Mouse (Mus musculus) gonadal fat pad, adult 2 months (tissue): Measurements from ENCODE around the gene Caly. TPM values are rescaled to one million over a fixed set of nuclear protein-coding genes. Genes with fewer than 3 reads are reported as not detected.

ENCODE experiments used
- DNase-seq: peaks from one replicate; pipeline ENCODE4 v3.0.0-alpha.2; 2012; ENCODE audit warnings: low read depth
- polyA plus RNA-seq: library from polyadenylated mRNA; depleted of rRNA; stranded (reverse); fragments of >200 nt; gene quantifications from 2 replicates; pipeline ENCODE4 v1.2.3, GENCODE M21; 2012; rRNA removed

Caly gene
- polyA plus RNA-seq, 1 experiment: 0.19 TPM

DNA sequence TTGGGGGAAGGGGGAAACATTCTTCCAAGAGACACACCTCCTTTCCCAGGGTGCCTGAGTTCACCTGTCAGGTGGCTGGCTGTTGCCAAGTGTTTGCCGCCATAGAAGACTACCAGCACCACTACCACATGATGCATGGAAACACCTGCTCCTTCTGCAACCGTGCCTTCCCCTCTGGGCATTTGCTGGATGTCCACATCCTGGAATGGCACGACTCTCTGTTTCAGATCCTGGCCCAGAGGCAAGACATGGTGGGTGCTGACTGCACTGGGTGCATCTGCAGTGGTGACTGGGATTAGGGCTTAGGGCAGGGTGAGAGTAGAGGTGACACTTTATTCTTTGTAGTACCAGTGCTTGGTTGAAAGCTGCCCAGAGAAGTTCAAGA lies 45.2 kb downstream of the Caly start:
- DNase-seq: no peak

DNA sequence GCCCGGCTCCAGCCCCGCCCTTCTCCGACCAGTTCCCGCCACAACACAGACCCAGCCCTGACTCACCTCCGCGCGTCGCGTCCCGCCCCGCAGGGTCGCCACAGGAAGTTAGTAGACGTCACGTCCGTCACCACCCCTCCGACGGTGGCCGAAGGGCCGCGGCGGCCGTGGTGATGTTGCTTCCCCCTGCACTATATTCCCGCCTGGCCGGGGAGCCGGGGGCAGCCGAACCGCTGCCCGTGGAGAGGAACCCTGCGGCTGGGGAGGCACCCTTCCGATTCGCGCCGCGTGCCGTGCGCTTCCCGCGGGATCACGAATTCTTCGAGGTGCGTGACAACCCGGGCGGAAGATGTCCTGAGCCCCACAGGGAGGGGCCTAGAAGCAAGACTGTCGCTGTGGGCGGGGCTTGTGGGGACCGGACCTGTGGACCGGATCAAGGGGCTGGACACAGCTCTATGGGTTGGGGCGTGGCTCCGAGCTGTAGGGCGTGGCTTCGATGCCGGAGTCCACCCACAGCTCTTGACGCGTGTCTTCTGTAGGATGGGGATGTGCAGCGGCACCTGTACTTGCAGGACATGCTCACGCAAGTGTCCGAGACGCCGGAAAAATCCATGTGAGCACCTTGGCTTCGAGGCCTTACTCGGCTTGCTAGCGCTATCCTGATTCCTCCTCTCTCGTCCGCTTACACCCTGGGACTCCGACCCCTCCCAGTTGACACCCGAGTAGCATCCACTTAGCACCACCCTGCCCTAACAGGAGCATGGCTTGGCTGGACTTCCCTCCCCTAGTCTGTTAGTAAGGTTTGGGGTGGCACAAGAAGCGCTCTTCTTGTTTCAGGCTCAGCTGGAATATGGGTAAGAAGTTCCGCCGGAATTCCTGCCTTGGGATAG lies 45.8 kb downstream of the Caly start, which contains the start of the genes Zfp511 and Tubgcp2:
TSS of gene Zfp511 (plus strand) at position 111 of the 890 bp plus-strand sequence.
TSS of gene Tubgcp2 (minus strand) at position 389 of the 890 bp plus-strand sequence.
- peak; percentile 79 for DNase-seq

DNA sequence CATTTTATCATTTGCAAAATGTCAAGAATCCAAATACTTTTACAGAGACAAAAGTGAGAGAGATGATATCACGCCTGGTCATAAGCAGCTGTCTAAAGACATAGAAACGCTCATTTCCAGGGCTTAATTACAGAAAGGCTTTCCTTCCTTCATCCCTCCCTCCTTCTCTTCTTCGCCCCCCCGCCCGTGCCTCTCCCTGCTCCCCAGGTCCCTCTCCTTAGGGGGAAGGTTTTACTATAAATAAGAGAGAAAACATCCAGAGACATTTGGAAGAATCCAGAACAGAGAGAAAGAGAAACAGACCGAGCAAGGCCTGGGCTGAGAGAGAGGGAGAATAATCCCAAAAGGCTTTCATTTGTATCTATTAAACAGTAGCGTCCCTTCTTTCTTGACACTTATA lies 46.9 kb downstream of the Caly start:
- DNase-seq: no peak

DNA sequence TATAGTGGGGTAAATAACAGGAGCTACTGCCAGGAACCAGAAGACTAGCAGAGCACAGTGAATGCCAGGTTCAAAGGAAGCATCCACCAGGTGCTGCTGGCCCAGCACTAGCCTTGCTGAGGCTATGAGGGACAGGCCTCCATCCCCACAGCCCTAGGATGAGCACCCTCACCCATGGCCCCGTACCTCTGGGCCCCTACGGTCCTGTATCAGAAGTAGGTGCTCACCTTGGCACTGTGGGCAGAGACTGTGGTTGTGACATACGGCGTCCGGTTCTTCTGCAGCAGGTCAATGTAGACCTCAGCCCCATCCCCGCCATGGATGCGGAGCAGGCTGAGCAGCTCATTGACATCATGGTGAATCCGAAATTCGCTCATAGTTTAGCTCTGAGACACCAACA lies 49.0 kb downstream of the Caly start:
- DNase-seq: no peak

DNA sequence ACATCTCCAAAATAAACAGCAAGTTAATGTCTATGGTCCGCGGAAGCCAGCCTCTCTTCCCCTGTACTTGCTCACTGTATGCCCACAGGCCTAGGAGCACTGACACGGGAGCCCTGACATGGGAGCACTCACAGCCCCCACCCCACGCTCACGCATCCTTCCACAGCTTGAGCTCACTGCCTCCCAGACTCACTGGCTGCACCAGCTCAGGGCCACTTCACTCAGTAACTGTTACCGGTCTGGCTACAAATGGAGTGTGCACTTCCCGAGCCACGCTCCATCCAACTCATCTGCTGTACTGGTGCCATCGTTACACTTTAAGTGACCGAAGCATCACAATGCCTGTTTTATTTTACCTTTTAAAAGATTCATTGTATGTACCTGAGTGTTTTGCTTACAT lies 50.0 kb downstream of the Caly start:
- no peak for DNase-seq

DNA sequence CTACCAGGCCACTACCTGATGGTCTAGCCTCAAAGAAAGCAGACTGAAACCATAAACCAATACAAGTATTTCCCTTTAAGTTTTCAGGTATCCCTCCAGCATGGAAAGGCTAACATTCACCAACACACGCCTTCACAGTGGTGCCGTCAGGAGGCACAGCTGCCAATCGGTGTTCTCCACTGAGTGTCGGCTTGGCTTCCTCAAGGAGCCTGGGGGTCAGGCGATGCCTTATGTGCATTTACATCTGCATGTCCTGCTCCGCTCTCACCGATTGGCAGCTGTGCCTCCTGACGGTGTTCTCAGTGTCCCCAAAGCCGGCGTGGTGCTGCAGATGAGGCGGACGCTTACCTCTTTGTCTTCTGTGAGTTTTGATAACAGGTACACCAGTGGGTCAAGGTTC lies 50.6 kb downstream of the Caly start:
- no peak for DNase-seq

Other genes starting within 250 kb of the Caly start
- gene Adgra1, start 248.4 kb downstream of the Caly start, polyA plus RNA-seq: 0.30 and 0.49 TPM in 2 replicates
- gene Kndc1, start 187.9 kb downstream of the Caly start, polyA plus RNA-seq: 0.80 and 1.5 TPM in 2 replicates
- gene Utf1, start 138.8 kb downstream of the Caly start, polyA plus RNA-seq: 0.16 TPM in 1 of 2 replicates, not detected in the other
- 1.5 and 2.0 TPM in 2 replicates for gene 6430531B16Rik, start 103.8 kb downstream of the Caly start, polyA plus RNA-seq
- gene Adam8, start 90.0 kb downstream of the Caly start, polyA plus RNA-seq: 7.1 and 8.8 TPM in 2 replicates
- gene Zfp511, start 46.2 kb downstream of the Caly start, polyA plus RNA-seq: 46.2 and 50.7 TPM in 2 replicates
- gene Tubgcp2, start 45.9 kb downstream of the Caly start, polyA plus RNA-seq: 24.7 and 25.9 TPM in 2 replicates
- gene Msx3, start 33.5 kb downstream of the Caly start, polyA plus RNA-seq: 0.09 TPM in 1 of 2 replicates, not detected in the other
- gene Prap1, start 10.8 kb upstream of the Caly start, polyA plus RNA-seq: not detected in 2 replicates
- gene Fuom, start 19.9 kb upstream of the Caly start, polyA plus RNA-seq: 33.3 and 37.9 TPM in 2 replicates
- gene Paox, start 33.3 kb upstream of the Caly start, polyA plus RNA-seq: 16.0 and 18.0 TPM in 2 replicates
- 190 and 200 TPM in 2 replicates for gene Echs1, start 33.9 kb upstream of the Caly start, polyA plus RNA-seq
- 28.9 and 56.7 TPM in 2 replicates for gene Mtg1, start 55.0 kb upstream of the Caly start, polyA plus RNA-seq
- 0.70 and 0.72 TPM in 2 replicates for gene Sprn, start 72.3 kb upstream of the Caly start, polyA plus RNA-seq
- not detected in 2 replicates for gene Olfr522, start 82.2 kb upstream of the Caly start, polyA plus RNA-seq
- 0.08 TPM in 1 of 2 replicates, not detected in the other for gene Olfr523, start 90.7 kb upstream of the Caly start, polyA plus RNA-seq
- gene Olfr524, start 123.4 kb upstream of the Caly start, polyA plus RNA-seq: not detected in 2 replicates
- gene Cd163l1, start 135.7 kb upstream of the Caly start, polyA plus RNA-seq: 0.42 and 0.72 TPM in 2 replicates
- gene 5830411N06Rik, start 164.7 kb upstream of the Caly start, polyA plus RNA-seq: 0.13 and 0.14 TPM in 2 replicates
- not detected in 2 replicates for gene Olfr525, start 238.3 kb upstream of the Caly start, polyA plus RNA-seq